Mouse (Mus musculus): ENCODE results near the gene Uimc1. TPM values are rescaled to one million over a fixed set of nuclear protein-coding genes. Genes with fewer than 3 reads are reported as not detected.
A peak's percentile ranks its signal among the peaks of the same experiment; 100 is the strongest.

Uimc1 gene
- total RNA-seq, 2 experiments from 2014 or later = 12.9 to 13.4 TPM

DNA sequence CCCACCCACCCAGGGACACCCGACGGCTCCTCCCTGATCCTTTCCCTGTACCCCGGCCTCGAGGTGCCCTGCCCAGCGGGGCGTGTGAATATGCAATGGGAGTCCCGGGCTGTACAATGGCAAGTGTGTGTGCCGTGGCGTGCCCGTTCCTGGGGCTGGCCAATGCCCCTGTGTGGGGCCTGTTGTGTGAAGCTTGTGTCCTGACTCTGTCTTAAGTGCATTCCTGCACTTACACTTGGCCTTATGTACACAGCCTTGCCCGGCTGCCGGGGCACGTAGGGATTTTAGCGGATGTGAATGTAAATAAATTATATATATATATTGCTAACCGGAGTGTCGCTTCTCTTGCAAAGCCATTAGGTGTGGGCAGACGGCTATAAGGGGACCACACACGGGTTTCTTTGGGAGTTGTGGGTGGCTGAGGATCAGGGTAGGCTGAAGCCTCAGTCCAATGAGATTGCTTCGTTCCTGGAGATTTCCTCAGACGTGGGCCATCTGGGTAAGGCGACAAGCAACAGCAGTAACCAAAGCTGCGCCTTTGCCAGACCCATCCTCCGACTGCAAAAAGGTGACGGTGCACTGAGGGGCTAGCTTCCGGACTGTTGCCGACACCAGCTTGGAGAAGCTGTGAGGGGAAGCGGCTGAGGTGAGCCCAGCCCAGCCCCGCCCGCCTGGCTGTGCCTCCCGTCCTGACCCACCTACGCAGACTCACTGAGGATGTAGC lies 94.2 kb downstream of the Uimc1 start:
- TF ChIP-seq CTCF (IDR thresholded peaks at IDR 0.05) = no peak
- Histone ChIP-seq H3K27ac (no peak overlapping the region), H3K4me3 (no peak overlapping the region)
- intact Hi-C loops (cut with DNase I) = no loop called here
- DNase-seq = no peak

DNA sequence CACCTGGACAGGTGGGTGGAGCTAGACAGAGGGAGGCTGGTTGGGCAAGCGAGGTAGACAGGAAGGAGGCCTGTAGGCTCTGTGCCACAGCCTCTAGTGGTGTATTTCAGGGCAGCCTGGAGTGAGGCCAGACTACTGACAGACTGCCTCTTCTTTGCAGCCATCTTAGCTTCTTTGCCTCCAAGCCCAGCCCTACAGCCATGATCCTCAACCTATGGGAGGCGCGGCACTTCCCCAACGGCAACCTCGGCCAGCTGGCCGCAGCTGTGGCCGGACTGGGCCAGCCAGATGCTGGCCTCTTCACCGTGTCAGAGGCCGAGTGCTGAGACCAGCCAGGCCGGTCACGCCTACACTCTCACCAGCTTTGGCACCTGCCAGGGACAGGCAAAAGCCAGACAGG lies 95.5 kb downstream of the Uimc1 start:
- intact Hi-C loops (cut with DNase I) = no loop called here
- Histone ChIP-seq H3K4me3 (no peak overlapping the region), H3K27ac (no peak overlapping the region)
- no peak for TF ChIP-seq CTCF (IDR thresholded peaks at IDR 0.05)
- peak; percentile 33 for DNase-seq

GRCm38 (mm10) chr13:55002090-55002489 lies 98.0 kb downstream of the Uimc1 start:
- intact Hi-C loops (cut with DNase I) = no loop called here
- H3K27ac ChIP-seq = no peak overlapping the region
- no peak overlapping the region for H3K4me3 ChIP-seq
- DNase-seq = no peak
- TF ChIP-seq CTCF (IDR thresholded peaks at IDR 0.05) = no peak

- TF ChIP-seq CTCF (IDR thresholded peaks at IDR 0.05) = no peak
- intact Hi-C loops (cut with DNase I) = no loop called here
- Histone ChIP-seq H3K4me3 (no peak overlapping the region), H3K27ac (no peak overlapping the region)
- no peak for DNase-seq
Measured at GRCm38 (mm10) chr13:55000433-55000832, 99.7 kb downstream of the Uimc1 start.

DNA sequence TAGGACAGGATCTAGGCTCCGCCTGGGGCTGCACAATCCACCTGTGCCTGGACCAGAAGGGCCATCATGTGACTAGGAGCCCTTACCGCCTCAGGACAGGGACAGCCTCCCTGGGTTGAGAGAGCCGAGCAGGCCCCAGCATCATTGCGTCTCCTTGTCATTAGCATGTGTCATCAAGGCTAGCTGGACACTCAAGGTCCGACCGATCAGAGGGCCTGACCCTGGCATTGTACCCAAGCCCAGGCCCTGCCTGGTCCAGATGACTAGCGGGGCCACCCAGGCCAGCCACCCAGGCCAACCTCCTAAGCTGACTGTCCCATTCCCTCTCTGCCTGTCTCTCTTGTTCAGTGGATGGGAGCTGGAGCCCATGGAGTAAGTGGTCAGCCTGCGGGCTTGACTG lies 102.5 kb downstream of the Uimc1 start:
- DNase-seq = no peak
- no peak for TF ChIP-seq CTCF (IDR thresholded peaks at IDR 0.05)
- Histone ChIP-seq H3K27ac (no peak overlapping the region), H3K4me3 (no peak overlapping the region)
- intact Hi-C loops (cut with DNase I) = no loop called here

DNA sequence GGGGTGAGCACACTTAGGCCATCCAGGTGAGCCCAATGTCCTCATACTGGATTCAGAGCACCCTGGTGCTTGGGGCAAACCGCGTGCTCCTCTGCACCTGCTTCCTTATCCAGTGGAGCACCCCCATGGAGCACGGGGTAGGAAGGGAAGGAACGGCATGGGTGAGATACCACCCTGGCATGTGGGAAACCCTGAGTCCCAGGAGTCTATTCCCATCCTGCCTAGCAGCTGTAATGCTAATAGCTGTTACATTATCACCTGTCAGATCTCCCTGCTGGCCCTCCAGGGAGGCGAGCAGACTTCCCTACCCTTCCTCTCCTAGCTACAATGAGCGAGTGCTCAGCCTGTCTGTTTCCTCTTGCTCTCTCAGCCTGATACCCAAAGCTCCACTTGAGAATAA lies 104.9 kb downstream of the Uimc1 start:
- intact Hi-C loops (cut with DNase I) = no loop called here
- no peak overlapping the region for H3K27ac ChIP-seq
- TF ChIP-seq CTCF (IDR thresholded peaks at IDR 0.05) = no peak
- H3K4me3 ChIP-seq = no peak overlapping the region
- DNase-seq = no peak

- H3K27ac ChIP-seq = no peak overlapping the region
- no peak for DNase-seq
- no peak overlapping the region for H3K4me3 ChIP-seq
- intact Hi-C loops (cut with DNase I) = no loop called here
- no peak for TF ChIP-seq CTCF (IDR thresholded peaks at IDR 0.05)
Measured at GRCm38 (mm10) chr13:54994576-54994975, 105.5 kb downstream of the Uimc1 start.

DNA sequence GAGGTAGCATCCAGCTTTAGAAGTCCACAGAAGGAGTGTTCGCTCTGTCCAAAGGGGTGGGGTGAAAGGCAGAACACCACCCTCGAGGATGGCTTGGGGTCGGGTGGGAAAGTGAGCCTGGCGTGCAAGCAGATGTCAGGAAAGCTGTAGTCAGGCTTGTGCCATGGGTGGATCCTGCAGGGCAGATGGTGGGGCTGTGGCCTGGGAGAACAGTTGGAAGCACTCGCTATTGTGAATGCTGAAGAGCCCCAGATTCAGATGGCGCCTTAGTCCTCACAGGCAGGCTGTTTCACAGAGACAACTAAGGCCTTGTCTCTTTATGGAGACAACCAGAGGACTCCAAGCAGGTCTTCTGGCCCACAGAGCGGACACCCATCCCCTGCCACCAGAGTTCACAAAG lies 107.9 kb downstream of the Uimc1 start:
- no peak overlapping the region for H3K27ac ChIP-seq
- DNase-seq = no peak
- intact Hi-C loops (cut with DNase I) = no loop called here
- no peak for TF ChIP-seq CTCF (IDR thresholded peaks at IDR 0.05)
- H3K4me3 ChIP-seq = no peak overlapping the region

- Histone ChIP-seq H3K27ac (no peak overlapping the region), H3K4me3 (no peak overlapping the region)
- DNase-seq = no peak
- no peak for TF ChIP-seq CTCF (IDR thresholded peaks at IDR 0.05)
- intact Hi-C loops (cut with DNase I) = no loop called here
Measured at GRCm38 (mm10) chr13:54988181-54988760, 111.8 kb downstream of the Uimc1 start.

- TF ChIP-seq CTCF (IDR thresholded peaks at IDR 0.05) = no peak
- no peak overlapping the region for H3K27ac ChIP-seq
- intact Hi-C loops (cut with DNase I) = no loop called here
- no peak for DNase-seq
- H3K4me3 ChIP-seq = no peak overlapping the region
Measured at GRCm38 (mm10) chr13:54987405-54987804, 112.7 kb downstream of the Uimc1 start.

DNA sequence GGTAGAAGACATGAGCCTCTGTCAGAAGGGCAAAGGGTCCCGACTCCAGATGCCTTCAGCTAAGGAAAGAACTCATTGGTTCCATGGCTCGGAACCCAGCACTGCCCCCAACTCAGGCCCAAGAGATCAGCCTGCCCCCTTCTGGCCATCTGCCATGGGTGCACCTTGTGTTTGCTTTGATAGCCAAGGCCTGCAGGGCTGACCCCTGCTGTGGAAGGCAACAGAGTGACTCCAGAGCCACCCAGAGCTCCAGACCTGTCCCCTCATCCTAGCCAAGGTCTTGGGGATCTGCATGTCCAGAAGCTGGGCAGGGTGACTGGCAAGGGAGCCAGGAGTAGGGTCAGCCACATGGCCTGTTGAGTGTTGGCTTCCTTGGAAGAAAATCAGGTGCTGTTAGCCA lies 116.5 kb downstream of the Uimc1 start:
- H3K27ac ChIP-seq = no peak overlapping the region
- intact Hi-C loops (cut with DNase I) = no loop called here
- H3K4me3 ChIP-seq = no peak overlapping the region
- peak; percentile 25; the same call in 1 of the 2 replicates for TF ChIP-seq CTCF (IDR thresholded peaks at IDR 0.05)
- DNase-seq = no peak

- Histone ChIP-seq H3K4me3 (no peak overlapping the region), H3K27ac (no peak overlapping the region)
- TF ChIP-seq CTCF (IDR thresholded peaks at IDR 0.05) = no peak
- intact Hi-C loops (cut with DNase I) = no loop called here
- DNase-seq = no peak
Measured at GRCm38 (mm10) chr13:54983001-54983400, 117.1 kb downstream of the Uimc1 start.

GRCm38 (mm10) chr13:54980957-54981356 lies 119.1 kb downstream of the Uimc1 start:
- intact Hi-C loops (cut with DNase I) = no loop called here
- DNase-seq = peak; percentile 59
- TF ChIP-seq CTCF (IDR thresholded peaks at IDR 0.05) = no peak
- Histone ChIP-seq H3K4me3 (no peak overlapping the region), H3K27ac (no peak overlapping the region)

- Histone ChIP-seq H3K4me3 (no peak overlapping the region), H3K27ac (no peak overlapping the region)
- DNase-seq = no peak
- intact Hi-C loops (cut with DNase I) = no loop called here
- TF ChIP-seq CTCF (IDR thresholded peaks at IDR 0.05) = no peak
Measured at GRCm38 (mm10) chr13:54978804-54979203, 121.3 kb downstream of the Uimc1 start.

Other genes with a start within 250 kb of the Uimc1 start
- 1 to 10 TPM; 7.5 to 7.9 TPM for gene Unc5a, start 150.9 kb downstream of the Uimc1 start, total RNA-seq (2021)
- under 1 TPM; 0.23 to 0.25 TPM for gene Hk3, start 78.9 kb downstream of the Uimc1 start, total RNA-seq (2021)
- 10 to 100 TPM; 12.1 to 14.2 TPM for gene Zfp346, start 5.0 kb upstream of the Uimc1 start, total RNA-seq (2021)
- not detected for gene Gm17617, start 33.2 kb upstream of the Uimc1 start, total RNA-seq (2021)
- gene Fgfr4, start 52.3 kb upstream of the Uimc1 start, total RNA-seq (2021) = 1 to 10 TPM; 2.1 to 2.3 TPM
- gene Nsd1, start 109.5 kb upstream of the Uimc1 start, total RNA-seq (2021) = 10 to 100 TPM; 49.5 to 56.7 TPM
- 10 to 100 TPM; 15.6 to 19.6 TPM for gene Prelid1, start 220.2 kb upstream of the Uimc1 start, total RNA-seq (2021)
- gene Rab24, start 221.6 kb upstream of the Uimc1 start, total RNA-seq (2021) = 10 to 100 TPM; 29.2 to 33.5 TPM
- not detected for gene Mxd3, start 229.5 kb upstream of the Uimc1 start, total RNA-seq (2021)